Mouse (Mus musculus): Measurements from ENCODE around the gene Ccl8. TPM values are rescaled to one million over a fixed set of nuclear protein-coding genes. Genes with fewer than 3 reads are reported as not detected.

Gene Ccl8
- total RNA-seq (2021): not detected

DNA sequence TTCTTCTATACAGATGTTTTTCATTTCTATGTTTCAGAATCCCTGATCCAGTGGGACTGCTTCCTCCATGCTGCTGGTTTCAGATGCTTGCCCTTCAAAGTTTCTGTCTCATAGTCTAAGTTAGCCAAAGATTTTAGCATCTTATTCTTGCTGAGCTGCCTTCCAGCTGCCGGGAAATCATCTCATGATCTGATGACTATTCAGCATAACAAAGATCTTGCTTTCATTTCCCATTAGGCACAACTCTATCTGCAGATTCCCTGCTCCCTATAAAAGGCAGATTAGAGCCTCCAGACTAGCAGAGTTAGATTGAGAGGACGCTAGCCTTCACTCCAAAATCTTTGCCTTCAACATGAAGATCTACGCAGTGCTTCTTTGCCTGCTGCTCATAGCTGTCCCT is at the start of gene Ccl8:
Gene Ccl8, plus strand, starts transcription at position 301 of the 400 bp plus-strand sequence.
- intact Hi-C loops (cut with DNase I): no loop called here
- DNase-seq (ENCODE audit: low spot score in 2 of 2): no peak

DNA sequence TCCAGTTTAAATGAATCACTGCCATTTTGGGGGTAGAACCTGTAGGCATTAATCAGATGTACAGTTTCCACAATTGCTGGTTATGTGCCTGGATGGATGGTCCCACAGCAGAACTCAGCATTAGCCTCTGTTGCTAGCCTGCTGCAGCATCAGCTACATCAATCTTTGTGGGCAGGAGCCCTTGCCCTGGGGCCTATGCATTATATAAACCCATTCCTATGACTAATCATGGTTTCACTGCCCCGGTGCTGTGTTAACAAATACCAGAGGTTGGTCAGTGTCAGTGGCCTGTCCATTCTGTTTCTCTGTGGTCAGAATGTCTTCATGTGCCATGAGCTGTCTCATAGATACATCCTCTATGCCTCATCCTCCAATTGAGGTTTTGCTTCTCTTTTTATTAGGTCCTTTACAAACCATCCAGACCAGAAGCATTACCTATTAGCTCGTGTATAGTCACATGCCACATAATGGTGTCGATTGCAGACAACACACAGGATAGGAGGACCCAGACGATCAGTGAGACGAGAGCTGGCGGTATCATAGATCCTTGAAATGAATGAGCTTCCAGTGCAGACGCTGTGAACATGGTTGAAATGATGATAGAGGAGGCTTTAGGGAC is 47.9 kb upstream of the Ccl8 start:
- intact Hi-C loops (cut with DNase I): no loop called here
- no peak for DNase-seq (ENCODE audit: low spot score in 2 of 2)

- intact Hi-C loops (cut with DNase I): no loop called here
- no peak for DNase-seq (ENCODE audit: low spot score in 2 of 2)
These were observed 43.9 kb upstream of the Ccl8 start for GRCm38 (mm10) chr11:82071076-82071475.

DNA sequence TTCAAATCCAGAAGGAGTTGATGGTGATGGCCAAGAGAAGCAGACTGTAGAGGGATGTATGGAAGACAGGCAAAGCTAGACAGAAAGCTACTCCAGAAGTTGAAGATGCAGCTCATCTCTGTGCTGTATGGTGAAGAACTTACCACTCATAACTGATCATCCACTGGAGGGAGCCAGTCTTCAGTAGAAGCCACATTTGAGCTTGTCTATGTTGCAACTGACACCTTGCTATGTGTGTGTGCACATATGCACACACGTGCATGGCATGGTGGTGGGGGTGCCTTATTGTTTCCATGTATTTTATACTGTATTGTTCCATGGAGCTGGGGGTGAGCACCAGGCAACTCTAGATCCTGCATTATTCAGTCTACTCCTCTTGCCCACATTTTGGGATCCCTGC is 42.6 kb upstream of the Ccl8 start:
- no peak for DNase-seq (ENCODE audit: low spot score in 2 of 2)
- intact Hi-C loops (cut with DNase I): no loop called here

GRCm38 (mm10) chr11:82072984-82073383 is 42.0 kb upstream of the Ccl8 start:
- no peak for DNase-seq (ENCODE audit: low spot score in 2 of 2)
- intact Hi-C loops (cut with DNase I): no loop called here

GRCm38 (mm10) chr11:82073686-82074085 is 41.3 kb upstream of the Ccl8 start:
- intact Hi-C loops (cut with DNase I): no loop called here
- DNase-seq (ENCODE audit: low spot score in 2 of 2): no peak

GRCm38 (mm10) chr11:82077031-82077430 is 38.0 kb upstream of the Ccl8 start:
- DNase-seq (ENCODE audit: low spot score in 2 of 2): no peak
- intact Hi-C loops (cut with DNase I): no loop called here

GRCm38 (mm10) chr11:82078136-82078730 is 36.8 kb upstream of the Ccl8 start:
- no peak for DNase-seq (ENCODE audit: low spot score in 2 of 2)
- intact Hi-C loops (cut with DNase I): no loop called here

GRCm38 (mm10) chr11:82080865-82081264 is 34.1 kb upstream of the Ccl8 start:
- intact Hi-C loops (cut with DNase I): loop anchor here (5.0 kb wide), 1 partner anchor 79 kb away; no protein-coding TSS in a partner anchor
- DNase-seq (ENCODE audit: low spot score in 2 of 2): no peak

GRCm38 (mm10) chr11:82084360-82084759 is 30.6 kb upstream of the Ccl8 start:
- no peak for DNase-seq (ENCODE audit: low spot score in 2 of 2)
- intact Hi-C loops (cut with DNase I): loop anchor here (5.0 kb wide), 1 partner anchor 82 kb away; no protein-coding TSS in a partner anchor

DNA sequence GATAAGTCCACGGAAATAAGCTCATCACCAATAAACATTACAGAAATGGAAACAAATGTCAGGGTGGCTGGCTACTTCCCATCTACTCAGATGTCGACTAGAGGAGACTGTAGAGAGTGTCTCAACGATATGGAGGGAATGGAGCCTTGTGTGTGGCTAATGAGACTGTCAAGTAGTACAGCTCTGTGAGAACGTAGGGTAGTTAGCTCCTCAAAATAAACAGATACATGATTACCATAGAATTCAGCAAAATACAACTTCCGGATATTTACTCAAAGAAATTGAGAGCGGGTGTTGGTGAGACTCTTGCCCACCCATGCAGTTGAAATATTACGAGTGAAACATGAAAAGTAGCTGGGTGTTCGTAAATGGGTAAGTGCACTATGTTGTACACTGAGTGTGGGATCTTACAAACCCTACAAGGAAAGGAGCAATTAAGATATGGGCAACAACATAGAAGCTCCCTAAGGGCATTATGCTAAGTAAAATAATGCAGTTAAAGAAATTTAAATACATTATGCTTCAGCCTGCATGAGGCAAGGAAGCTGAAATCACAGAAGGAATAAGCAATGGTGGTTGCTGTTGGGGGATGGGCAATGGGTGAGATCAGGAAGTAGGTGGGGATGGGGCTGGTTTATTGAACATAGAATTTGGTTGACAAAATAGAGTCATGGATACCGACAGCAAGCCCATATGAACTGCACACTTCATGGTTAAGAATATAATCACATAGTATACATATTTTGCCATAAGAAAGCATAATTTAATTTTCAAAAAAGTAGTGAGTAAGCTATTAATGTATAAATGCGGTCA is 15.3 kb upstream of the Ccl8 start:
- intact Hi-C loops (cut with DNase I): no loop called here
- no peak for DNase-seq (ENCODE audit: low spot score in 2 of 2)

GRCm38 (mm10) chr11:82101087-82101486 is 13.9 kb upstream of the Ccl8 start:
- intact Hi-C loops (cut with DNase I): no loop called here
- no peak for DNase-seq (ENCODE audit: low spot score in 2 of 2)

DNA sequence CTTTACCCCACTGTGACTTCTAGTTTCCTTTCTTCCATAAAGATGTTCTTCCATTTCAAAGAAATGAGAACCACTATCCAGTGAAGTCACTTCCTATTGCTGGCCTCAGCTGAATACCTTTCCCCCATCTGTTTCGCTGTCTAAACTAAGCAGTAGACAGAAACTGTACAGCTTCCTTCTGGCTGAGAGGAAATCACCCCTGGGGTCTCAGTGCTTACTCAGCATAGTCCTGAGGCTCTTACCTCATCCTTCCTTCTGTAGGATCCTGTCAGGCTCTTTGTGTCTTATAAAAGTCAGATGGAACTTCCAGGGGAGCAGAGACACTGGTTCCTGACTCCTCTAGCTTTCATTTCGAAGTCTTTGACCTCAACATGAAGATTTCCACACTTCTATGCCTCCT is 13.5 kb upstream of the Ccl8 start, which contains the start of gene Ccl12:
Gene Ccl12, plus strand, starts transcription at position 317 of the 400 bp plus-strand sequence.
- DNase-seq (ENCODE audit: low spot score in 2 of 2): no peak
- intact Hi-C loops (cut with DNase I): no loop called here

- intact Hi-C loops (cut with DNase I): no loop called here
- DNase-seq (ENCODE audit: low spot score in 2 of 2): no peak
These were observed 5.4 kb upstream of the Ccl8 start for GRCm38 (mm10) chr11:82109611-82110010.

- intact Hi-C loops (cut with DNase I): no loop called here
- no peak for DNase-seq (ENCODE audit: low spot score in 2 of 2)
These were observed 4.4 kb upstream of the Ccl8 start for GRCm38 (mm10) chr11:82110372-82111248.

- DNase-seq (ENCODE audit: low spot score in 2 of 2): no peak
- intact Hi-C loops (cut with DNase I): no loop called here
These were observed 1.1 kb downstream of the Ccl8 start for GRCm38 (mm10) chr11:82116041-82116440.

- DNase-seq (ENCODE audit: low spot score in 2 of 2): no peak
- intact Hi-C loops (cut with DNase I): no loop called here
These were observed 18.0 kb downstream of the Ccl8 start for GRCm38 (mm10) chr11:82132977-82133376.

DNA sequence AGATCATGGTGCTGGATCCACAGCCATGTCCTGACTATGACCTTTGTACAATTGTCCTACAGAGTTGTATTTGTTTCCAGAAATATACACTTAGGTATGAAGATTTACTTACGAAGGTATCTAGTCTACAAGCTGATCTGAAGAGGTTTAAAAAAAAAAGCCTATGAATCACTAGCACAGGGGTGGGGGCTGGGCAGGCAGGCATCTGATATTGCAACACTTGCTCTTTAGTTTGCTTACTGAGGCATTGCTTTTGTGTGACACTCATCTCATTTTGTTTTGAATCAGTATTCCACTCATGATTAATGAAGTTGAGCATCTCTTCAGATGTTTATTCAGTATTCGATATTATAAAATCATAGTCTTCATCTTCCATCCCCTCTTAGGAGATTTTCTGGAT is 21.2 kb downstream of the Ccl8 start:
- intact Hi-C loops (cut with DNase I): no loop called here
- no peak for DNase-seq (ENCODE audit: low spot score in 2 of 2)

DNA sequence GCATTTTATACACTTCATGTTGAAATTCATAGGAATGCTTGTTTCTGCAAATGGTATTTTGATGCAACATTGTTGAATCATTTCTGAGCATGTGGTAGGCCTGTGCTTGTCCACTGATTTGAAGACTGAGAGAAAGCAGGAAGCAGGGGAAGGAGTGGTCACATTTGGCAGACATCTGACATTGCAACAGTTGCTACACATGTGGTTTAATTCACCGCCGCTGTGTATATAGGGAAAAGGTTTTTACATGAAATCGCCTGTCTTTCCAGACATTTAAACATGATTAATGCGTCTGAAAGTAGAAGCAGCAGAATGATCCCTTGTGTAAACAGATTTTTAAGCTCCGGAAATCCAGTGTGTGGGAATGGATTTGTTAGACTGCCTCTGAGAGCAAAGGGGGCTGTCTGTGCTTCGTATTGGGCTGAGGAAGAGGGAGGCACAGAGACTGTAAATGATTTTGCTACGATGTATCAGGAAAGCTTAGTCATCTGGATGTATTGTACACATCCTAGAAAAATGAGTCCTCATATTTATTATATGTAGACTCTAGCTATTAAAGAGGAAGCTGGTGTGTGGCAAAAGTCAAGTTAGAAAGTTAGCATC is 24.6 kb downstream of the Ccl8 start:
- DNase-seq (ENCODE audit: low spot score in 2 of 2): no peak
- intact Hi-C loops (cut with DNase I): no loop called here
